Mouse (Mus musculus) bone marrow macrophage, adult 2 months (primary cell): ENCODE data around the gene Coro2b.

Experiments
- CTCF ChIP-seq: IDR thresholded peaks from 2 replicates; pipeline ENCODE4 v1.5.1; 2012; ENCODE audit warnings: low read depth, mild to moderate bottlenecking, low read length, moderate library complexity
- POLR2A ChIP-seq: IDR thresholded peaks from 2 replicates; pipeline ENCODE4 v1.6.1; 2012; ENCODE audit warnings: mild to moderate bottlenecking, low read depth, low read length, borderline replicate concordance

DNA sequence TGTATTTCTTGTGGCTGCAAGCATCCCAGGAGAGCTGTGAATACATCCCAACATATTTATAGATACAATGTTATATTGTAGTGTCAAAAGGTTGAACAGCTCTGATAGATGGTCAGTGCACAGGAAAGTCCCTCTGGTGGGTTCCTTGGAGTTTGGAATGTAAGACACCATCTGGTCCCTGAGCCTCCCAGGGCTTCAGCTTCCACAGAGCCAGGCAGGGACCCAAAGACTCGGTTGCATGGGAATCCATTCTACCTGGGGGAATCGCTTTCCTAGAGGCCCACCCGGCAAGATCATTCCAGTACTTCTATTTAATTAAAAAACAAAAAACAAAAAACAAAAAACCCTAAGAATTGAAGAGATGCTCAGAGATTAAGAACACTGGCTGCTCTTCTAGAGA lies 78.4 kb downstream of the Coro2b start:
- TF ChIP-seq CTCF, result no peak
- TF ChIP-seq POLR2A, result no peak
